Mouse (Mus musculus): Measurements from ENCODE around the gene Flywch2.

- TF ChIP-seq CTCF (IDR thresholded peaks at IDR 0.05; ENCODE audit: low read depth, low read length), result no peak
- no peak for TF ChIP-seq POLR2A (IDR thresholded peaks at IDR 0.05; ENCODE audit: borderline replicate concordance, low read depth, low read length)
Measured at GRCm38 (mm10) chr17:23761155-23761554, 24.7 kb downstream of the Flywch2 start.
